14 mouse cellular contexts compared by ENCODE assay signal in genomic region chr14:23016068-23016611, GRCm38 (mm10).
DNase-seq lines count a peak whose midpoint lies in the region; ATAC-seq and TF ChIP-seq lines count a peak whose summit lies in the region.
"Had no signal": no experiment of that assay in that cellular context is flagged by ENCODE, and none has a peak within 500 bp of the region (broad histone marks: within the 10 kb centered on the region; RNA-seq: fewer than 3 reads in every experiment).

No protein-coding gene starts in this region.

- no peak overlapping the region for H3K4me2 ChIP-seq in kidney, embryonic 16.5 days (replicated peaks; ENCODE audit: low read depth, low read length)
- no peak overlapping the region for H3K4me2 ChIP-seq in embryonic facial prominence, embryonic 15.5 days (replicated peaks)
- H3K4me2 ChIP-seq in limb, embryonic 11.5 days (ENCODE audit: low read depth, severe bottlenecking) = no peak overlapping the region; the same call in 1 of the 2 replicates
- H3K4me2 ChIP-seq: liver, embryonic 12.5 days; midbrain, embryonic 11.5 days had no signal

- DNase-seq in cerebellum, postnatal 25 days = peak; percentile 11 to 27
- DNase-seq in kidney, postnatal 14 days = no peak
- DNase-seq in limb, embryonic 11.5 days (ENCODE audit: low spot score) = no peak
- no peak for DNase-seq in gastrocnemius, adult 2 months
- DNase-seq in heart, adult 18-20 months = no peak
- DNase-seq: gastrocnemius, postnatal 25 days; lung, postnatal 10 days; spleen, adult 18-20 months had no signal

- H3K36me3 ChIP-seq in kidney, embryonic 16.5 days (ENCODE audit: insufficient read depth, low read length) = no peaks in the 10 kb centered on the region
- no peaks in the 10 kb centered on the region for H3K36me3 ChIP-seq in embryonic facial prominence, embryonic 15.5 days
- H3K36me3 ChIP-seq in limb, embryonic 11.5 days (ENCODE audit: control insufficient read depth, insufficient read depth, low read length) = no peaks in the 10 kb centered on the region
- H3K36me3 ChIP-seq: liver, embryonic 12.5 days had no signal

- no peaks in the 10 kb centered on the region for H3K9me3 ChIP-seq in kidney, embryonic 16.5 days (ENCODE audit: low read length)
- no peaks in the 10 kb centered on the region for H3K9me3 ChIP-seq in embryonic facial prominence, embryonic 15.5 days (replicated peaks)
- no peaks in the 10 kb centered on the region for H3K9me3 ChIP-seq in limb, embryonic 11.5 days (ENCODE audit: control insufficient read depth, low read length)
- H3K9me3 ChIP-seq: liver, embryonic 12.5 days had no signal

- H3K9ac ChIP-seq in kidney, embryonic 16.5 days (replicated peaks; ENCODE audit: low read length) = no peak overlapping the region
- no peak overlapping the region for H3K9ac ChIP-seq in embryonic facial prominence, embryonic 15.5 days
- H3K9ac ChIP-seq in limb, embryonic 11.5 days (ENCODE audit: low read length) = no peak overlapping the region
- H3K9ac ChIP-seq: liver, embryonic 12.5 days had no signal

- no peak overlapping the region for H3K4me3 ChIP-seq in kidney, embryonic 16.5 days (ENCODE audit: low read length)
- H3K4me3 ChIP-seq in embryonic facial prominence, embryonic 15.5 days (replicated peaks) = no peak overlapping the region
- no peak overlapping the region for H3K4me3 ChIP-seq in limb, embryonic 11.5 days (ENCODE audit: low read depth, low read length)
- no peak overlapping the region for H3K4me3 ChIP-seq in gastrocnemius, adult 2 months
- H3K4me3 ChIP-seq: liver, embryonic 12.5 days had no signal

- ATAC-seq in cerebellum, adult (ENCODE audit: insufficient number of reproducible peaks, low FRiP score, low TSS enrichment) = no peak
- no peak for ATAC-seq in kidney, embryonic 16.5 days (ENCODE audit: low FRiP score, low TSS enrichment)
- ATAC-seq in embryonic facial prominence, embryonic 15.5 days (ENCODE audit: insufficient number of reproducible peaks, low FRiP score, low TSS enrichment, low read depth) = no peak
- ATAC-seq in limb, embryonic 11.5 days (ENCODE audit: insufficient number of reproducible peaks, low FRiP score, low TSS enrichment, low read depth) = no peak
- ATAC-seq: liver, embryonic 12.5 days; Patski had no signal

- intact Hi-C loops in gastrocnemius, adult 2 months (cut with DNase I) = no loop called here

- 43% methylated on average over 1 of the region's 1 CpGs for WGBS in kidney, embryonic 16.5 days
- 59% methylated on average over 1 of the region's 1 CpGs for WGBS in embryonic facial prominence, embryonic 15.5 days
- 17% methylated on average over 1 of the region's 1 CpGs for WGBS in limb, embryonic 11.5 days

- no peaks in the 10 kb centered on the region for H3K27me3 ChIP-seq in kidney, embryonic 16.5 days (ENCODE audit: insufficient read depth, low read length)
- H3K27me3 ChIP-seq in embryonic facial prominence, embryonic 15.5 days = no peaks in the 10 kb centered on the region
- H3K27me3 ChIP-seq in limb, embryonic 11.5 days (ENCODE audit: control insufficient read depth, insufficient read depth, low read length) = no peaks in the 10 kb centered on the region
- H3K27me3 ChIP-seq: liver, embryonic 12.5 days; Patski had no signal

- no peak for TF ChIP-seq CTCF in gastrocnemius, adult 2 months (IDR thresholded peaks at IDR 0.05)

- H3K27ac ChIP-seq in kidney, embryonic 16.5 days (ENCODE audit: low read length) = peak overlapping the region; percentile 86
- H3K27ac ChIP-seq in embryonic facial prominence, embryonic 15.5 days (replicated peaks) = peak overlapping the region; percentile 65
- H3K27ac ChIP-seq in limb, embryonic 11.5 days (replicated peaks; ENCODE audit: low read depth, low read length) = peak overlapping the region; percentile 3; the same call in 1 of the 2 replicates
- no peak overlapping the region for H3K27ac ChIP-seq in gastrocnemius, adult 2 months
- H3K27ac ChIP-seq: liver, embryonic 12.5 days had no signal

- H3K4me1 ChIP-seq in kidney, embryonic 16.5 days (ENCODE audit: insufficient read depth, low read length) = peaks cover 19% of the 10 kb centered on the region
- H3K4me1 ChIP-seq in embryonic facial prominence, embryonic 15.5 days = peaks cover 11% of the 10 kb centered on the region
- H3K4me1 ChIP-seq in limb, embryonic 11.5 days (ENCODE audit: control insufficient read depth, insufficient read depth, low read length) = peaks cover 9% of the 10 kb centered on the region
- H3K4me1 ChIP-seq: liver, embryonic 12.5 days had no signal

Comparison
In these comparisons a context has a peak if more than half of its experiments do, and no peak if none do; other contexts are left out.
1. DNase-seq: peak in cerebellum, postnatal 25 days (2 of 2); none in kidney, postnatal 14 days (single experiment), limb, embryonic 11.5 days (single experiment), gastrocnemius, adult 2 months (single experiment) and heart, adult 18-20 months (0 of 2).